In the genomic region with DNA sequence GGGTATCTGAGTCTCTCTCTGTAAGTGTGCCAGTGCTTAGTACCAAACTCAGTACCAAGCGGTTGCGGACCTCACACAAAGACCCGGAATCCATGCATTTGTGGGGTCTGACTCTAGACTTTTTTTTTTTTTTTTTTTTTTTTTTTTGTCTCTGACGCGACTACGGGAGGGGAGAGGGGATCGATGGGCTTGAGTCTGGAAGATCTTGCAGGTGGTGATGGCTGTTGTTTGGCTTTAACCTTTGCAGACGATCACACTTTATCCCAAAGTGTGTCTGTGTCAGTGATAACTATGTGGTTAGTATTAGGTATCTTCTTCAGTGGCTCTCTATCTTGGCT, we compare ENCODE assay signal across 9 mouse cellular contexts. TPM values are rescaled to one million over a fixed set of nuclear protein-coding genes. Genes with fewer than 3 reads are reported as not detected.
A peak's percentile ranks its signal among the peaks of the same experiment; 100 is the strongest.
DNase-seq lines count a peak whose midpoint lies in the region; ATAC-seq and TF ChIP-seq lines count a peak whose summit lies in the region.
"Had no signal": no experiment of that assay in that cellular context is flagged by ENCODE, and none has a peak within 500 bp of the region (broad histone marks: within the 10 kb centered on the region; RNA-seq: fewer than 3 reads in every experiment).

No protein-coding gene starts in this region.

- H3K9ac ChIP-seq in forebrain, embryonic 13.5 days, result peak overlapping the region; percentile 96
- H3K9ac ChIP-seq in liver, embryonic 15.5 days, result peak overlapping the region; percentile 73; the same call in 1 of the 2 replicates

- peaks cover 12% of the 10 kb centered on the region for H3K9me3 ChIP-seq in forebrain, embryonic 13.5 days (replicated peaks)
- H3K9me3 ChIP-seq in liver, embryonic 15.5 days (replicated peaks), result no peaks in the 10 kb centered on the region

- DNase-seq in gastrocnemius, adult 2 months, result no peak
- DNase-seq in gastrocnemius, postnatal 14 days, result no peak
- DNase-seq in A20 (ENCODE audit: low read depth, low spot score), result peak; percentile 46
- no peak for DNase-seq in gastrocnemius, postnatal 10 days
- DNase-seq in right cerebral cortex, postnatal 14 days, result no peak
- DNase-seq in right cerebral cortex, postnatal 36 days (ENCODE audit: low spot score in 2 of 2), result no peak

- TF ChIP-seq CTCF in gastrocnemius, adult 2 months (IDR thresholded peaks at IDR 0.05), result no peak

- 0% methylated on average over 7 of the region's 8 CpGs for WGBS in forebrain, embryonic 13.5 days
- 0% methylated on average over 7 of the region's 8 CpGs for WGBS in liver, embryonic 15.5 days (ENCODE audit: insufficient replicate concordance)

- intact Hi-C loops in gastrocnemius, adult 2 months (cut with DNase I), result loop anchor here (5.0 kb wide), 2 partner anchors 358 to 443 kb away; partner anchors contain the start of gene Rps5
- intact Hi-C loops in gastrocnemius, postnatal 14 days (cut with DNase I; ENCODE audit: low total_unique reads), result no loop called here

- peak overlapping the region; percentile 65 for H3K4me2 ChIP-seq in forebrain, embryonic 13.5 days
- H3K4me2 ChIP-seq in liver, embryonic 15.5 days, result peak overlapping the region; percentile 74

- H3K27me3 ChIP-seq in forebrain, embryonic 13.5 days, result no peaks in the 10 kb centered on the region
- no peaks in the 10 kb centered on the region for H3K27me3 ChIP-seq in liver, embryonic 15.5 days

- H3K27ac ChIP-seq in gastrocnemius, adult 2 months, result peak overlapping the region; percentile 98; the same call in 1 of the 2 replicates
- 0 out of 2 replicates have a peak overlapping the region, but pooled peaks have one; percentile 85 for H3K27ac ChIP-seq in forebrain, embryonic 13.5 days
- H3K27ac ChIP-seq in liver, embryonic 15.5 days (replicated peaks), result no peak overlapping the region

- peak; percentile 47 for ATAC-seq in forebrain, embryonic 13.5 days
- ATAC-seq in liver, embryonic 15.5 days (ENCODE audit: insufficient read depth), result no peak

- peak overlapping the region; percentile 96 for H3K4me3 ChIP-seq in gastrocnemius, adult 2 months
- H3K4me3 ChIP-seq in forebrain, embryonic 13.5 days, result peak overlapping the region; percentile 92
- H3K4me3 ChIP-seq in liver, embryonic 15.5 days (replicated peaks), result peak overlapping the region; percentile 77

- peaks cover 38% of the 10 kb centered on the region for H3K36me3 ChIP-seq in forebrain, embryonic 13.5 days (ENCODE audit: poor library complexity, severe bottlenecking)
- peaks cover 32% of the 10 kb centered on the region for H3K36me3 ChIP-seq in liver, embryonic 15.5 days (replicated peaks)

- H3K4me1 ChIP-seq in forebrain, embryonic 13.5 days, result peaks cover 3% of the 10 kb centered on the region; the same call in 1 of the 2 replicates
- peaks cover 12% of the 10 kb centered on the region for H3K4me1 ChIP-seq in liver, embryonic 15.5 days (replicated peaks)

RNA-seq across cellular contexts. Expression of gene Zfp606, which starts 0.9 kb away (rescaled TPM):
- total RNA-seq in gastrocnemius, adult 2 months (2021), result 1 to 10 TPM; 4.9 to 6.4 TPM
- 1 to 10 TPM; 5.2 to 5.5 TPM for total RNA-seq in gastrocnemius, postnatal 14 days (2021)
- polyA plus RNA-seq in forebrain, embryonic 13.5 days (2015; fragmentation: Nextera tagmentation; extraction: Ambion mirVana), result 48.8 and 50.7 TPM in 2 replicates
- polyA plus RNA-seq in liver, embryonic 15.5 days (2015; fragmentation: Nextera tagmentation; extraction: Ambion mirVana), result 2.5 and 2.7 TPM in 2 replicates
- total RNA-seq in gastrocnemius, postnatal 10 days (2021), result 10 to 100 TPM in 1 of 2 experiments, 1 to 10 TPM in 1; 7.1 to 10.2 TPM

RNA-seq across cellular contexts. Expression of gene 2900092C05Rik, which starts 33.3 kb away (rescaled TPM):
- not detected for total RNA-seq in gastrocnemius, adult 2 months (2021)
- total RNA-seq in gastrocnemius, postnatal 14 days (2021), result not detected
- polyA plus RNA-seq in forebrain, embryonic 13.5 days (2015; fragmentation: Nextera tagmentation; extraction: Ambion mirVana), result not detected in 2 replicates
- not detected in 2 replicates for polyA plus RNA-seq in liver, embryonic 15.5 days (2015; fragmentation: Nextera tagmentation; extraction: Ambion mirVana)
- total RNA-seq in gastrocnemius, postnatal 10 days (2021), result not detected
- polyA plus RNA-seq: CD4-positive, CD25-positive, alpha-beta regulatory T cell, adult 4 months had no signal

RNA-seq across cellular contexts. Expression of gene Zfp551, which starts 56.4 kb away (rescaled TPM):
- 1 to 10 TPM; 1.6 to 2.2 TPM for total RNA-seq in gastrocnemius, adult 2 months (2021)
- total RNA-seq in gastrocnemius, postnatal 14 days (2021), result 1 to 10 TPM; 1.6 to 2.0 TPM
- 5.5 and 6.9 TPM in 2 replicates for polyA plus RNA-seq in forebrain, embryonic 13.5 days (2015; fragmentation: Nextera tagmentation; extraction: Ambion mirVana)
- polyA plus RNA-seq in liver, embryonic 15.5 days (2015; fragmentation: Nextera tagmentation; extraction: Ambion mirVana), result 0.50 and 0.67 TPM in 2 replicates
- total RNA-seq in gastrocnemius, postnatal 10 days (2021), result 1 to 10 TPM; 2.3 to 2.5 TPM
